Mouse (Mus musculus) G1E (cell line): ENCODE measurements around the gene Sycp1. TPM values are rescaled to one million over a fixed set of nuclear protein-coding genes. Genes with fewer than 3 reads are reported as not detected.

ENCODE experiments used
- ATAC-seq: 2 replicates; pipeline ENCODE4 v1.8.0; 2016; ENCODE audit warnings: mild to moderate bottlenecking; ENCODE audit not compliant: insufficient number of reproducible peaks, poor library complexity, low FRiP score, severe bottlenecking; ENCODE audit errors: extremely low read depth
- DNase-seq: peaks from one replicate; pipeline ENCODE4 v3.0.0; 2012; ENCODE audit warnings: low spot score
- H3K27me3 ChIP-seq: 2 replicates; pipeline ENCODE4 v1.6.1; 2012; ENCODE audit warnings: mild to moderate bottlenecking, low read length, inconsistent platforms; ENCODE audit not compliant: insufficient read depth
- H3K36me3 ChIP-seq: replicated peaks from 2 replicates; pipeline ENCODE3; 2012; ENCODE audit warnings: mild to moderate bottlenecking, inconsistent platforms
- H3K4me1 ChIP-seq: 2 replicates; pipeline ENCODE4 v1.6.1; 2012; ENCODE audit warnings: low read depth, low read length, inconsistent platforms, mixed read lengths; ENCODE audit not compliant: insufficient read depth
- H3K4me3 ChIP-seq: 2 replicates; pipeline ENCODE4 v1.5.1; 2012; ENCODE audit warnings: low read depth, mild to moderate bottlenecking, inconsistent platforms, low read length, moderate library complexity, mixed read lengths
- H3K9me3 ChIP-seq: replicated peaks from 2 replicates; pipeline ENCODE4 v1.6.1; 2012; ENCODE audit warnings: inconsistent platforms
- CTCF ChIP-seq: IDR thresholded peaks from 2 replicates; pipeline ENCODE4 v1.5.1; 2012; ENCODE audit warnings: low read depth, low read length, inconsistent platforms, mixed read lengths
- polyA plus RNA-seq: library from polyadenylated mRNA; stranded (reverse); fragments of >175 nt; gene quantifications from 2 replicates; pipeline ENCODE4 v1.2.3, GENCODE M21; 2012
- total RNA-seq, 2 experiments: library from RNA; stranded (forward) in 1 of 2; stranded (reverse) in 1 of 2; fragments of 200-1000 nt in 1 of 2; fragments of >200 nt in 1 of 2; fragmentation: Nextera tagmentation in 1 of 2; gene quantifications; 2 replicates each; pipeline ENCODE4 v1.2.3; 2014 to 2017

The Sycp1 gene
- total and polyA plus RNA-seq, 3 experiments = 0.22 TPM; not detected in 2

- Histone ChIP-seq H3K9me3 (no peaks in the 10 kb centered on the region), H3K4me3 (no peak overlapping the region), H3K36me3 (no peaks in the 10 kb centered on the region), H3K4me1 (no peaks in the 10 kb centered on the region), H3K27me3 (peaks cover 6% of the 10 kb centered on the region)
- TF ChIP-seq CTCF = no peak
- DNase-seq (no peak), ATAC-seq (no peak)
Measured at GRCm38 (mm10) chr3:102773018-102773417, 162.9 kb downstream of the Sycp1 start.

Other genes starting within 250 kb of the Sycp1 start
- gene Tspan2, start 201.6 kb downstream of the Sycp1 start, total RNA-seq (2014; fragmentation: Nextera tagmentation) = not detected in 2 replicates
- gene Tspan2, start 201.6 kb downstream of the Sycp1 start, total RNA-seq (2017) = 0.11 and 0.12 TPM in 2 replicates
- gene Tspan2, start 201.6 kb downstream of the Sycp1 start, polyA plus RNA-seq = not detected in 2 replicates
- not detected in 2 replicates for gene Tshb, start 153.4 kb downstream of the Sycp1 start, total RNA-seq (2014; fragmentation: Nextera tagmentation)
- gene Tshb, start 153.4 kb downstream of the Sycp1 start, total RNA-seq (2017) = under 0.01 and 0.11 TPM in 2 replicates
- gene Tshb, start 153.4 kb downstream of the Sycp1 start, polyA plus RNA-seq = not detected in 2 replicates
- gene Nr1h5, start 28.0 kb upstream of the Sycp1 start, total RNA-seq (2014; fragmentation: Nextera tagmentation) = not detected in 2 replicates
- gene Nr1h5, start 28.0 kb upstream of the Sycp1 start, total RNA-seq (2017) = not detected in 2 replicates
- gene Nr1h5, start 28.0 kb upstream of the Sycp1 start, polyA plus RNA-seq = not detected in 2 replicates
- 32.0 and 43.6 TPM in 2 replicates for gene Sike1, start 59.6 kb upstream of the Sycp1 start, total RNA-seq (2014; fragmentation: Nextera tagmentation)
- gene Sike1, start 59.6 kb upstream of the Sycp1 start, total RNA-seq (2017) = 36.4 and 39.8 TPM in 2 replicates
- gene Sike1, start 59.6 kb upstream of the Sycp1 start, polyA plus RNA-seq = 2.7 and 3.8 TPM in 2 replicates
- 459 and 468 TPM in 2 replicates for gene Csde1, start 84.3 kb upstream of the Sycp1 start, total RNA-seq (2014; fragmentation: Nextera tagmentation)
- gene Csde1, start 84.3 kb upstream of the Sycp1 start, total RNA-seq (2017) = 384 and 537 TPM in 2 replicates
- gene Csde1, start 84.3 kb upstream of the Sycp1 start, polyA plus RNA-seq = 8.5 and 12.6 TPM in 2 replicates
- 109 and 132 TPM in 2 replicates for gene Nras, start 122.2 kb upstream of the Sycp1 start, total RNA-seq (2014; fragmentation: Nextera tagmentation)
- gene Nras, start 122.2 kb upstream of the Sycp1 start, total RNA-seq (2017) = 131 and 146 TPM in 2 replicates
- 5.9 and 6.3 TPM in 2 replicates for gene Nras, start 122.2 kb upstream of the Sycp1 start, polyA plus RNA-seq
- not detected in 2 replicates for gene Ampd1, start 137.9 kb upstream of the Sycp1 start, total RNA-seq (2014; fragmentation: Nextera tagmentation)
- gene Ampd1, start 137.9 kb upstream of the Sycp1 start, total RNA-seq (2017) = 0.23 and 0.49 TPM in 2 replicates
- not detected in 2 replicates for gene Ampd1, start 137.9 kb upstream of the Sycp1 start, polyA plus RNA-seq
- gene Dennd2c, start 166.5 kb upstream of the Sycp1 start, total RNA-seq (2014; fragmentation: Nextera tagmentation) = 6.0 and 14.1 TPM in 2 replicates
- 5.3 and 7.2 TPM in 2 replicates for gene Dennd2c, start 166.5 kb upstream of the Sycp1 start, total RNA-seq (2017)
- gene Dennd2c, start 166.5 kb upstream of the Sycp1 start, polyA plus RNA-seq = 0.23 and 0.35 TPM in 2 replicates
- 132 and 147 TPM in 2 replicates for gene Bcas2, start 235.6 kb upstream of the Sycp1 start, total RNA-seq (2014; fragmentation: Nextera tagmentation)
- gene Bcas2, start 235.6 kb upstream of the Sycp1 start, total RNA-seq (2017) = 247 and 292 TPM in 2 replicates
- 110 and 113 TPM in 2 replicates for gene Bcas2, start 235.6 kb upstream of the Sycp1 start, polyA plus RNA-seq